Mouse (Mus musculus): ENCODE data around the gene Tfcp2.

DNA sequence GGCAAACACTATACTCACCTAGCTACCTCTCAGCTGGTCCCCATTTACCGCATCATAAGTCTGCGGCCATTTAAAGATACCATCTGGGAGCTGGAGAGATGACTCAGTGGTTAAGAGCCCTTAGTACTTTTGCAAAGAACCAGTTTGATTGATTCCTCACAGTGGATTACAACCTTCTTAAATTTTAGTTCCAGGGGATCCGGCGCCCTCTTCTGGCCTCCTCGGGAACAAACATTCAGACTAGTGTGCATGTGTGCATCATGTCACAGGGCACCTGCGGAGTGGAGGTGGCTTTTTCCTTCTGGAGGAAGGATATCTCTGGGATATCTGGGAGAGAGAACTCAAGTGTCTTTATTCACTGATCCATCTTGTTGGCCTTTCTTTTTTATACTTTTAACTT is 88.1 kb downstream of the Tfcp2 start:
- TF ChIP-seq CTCF (IDR thresholded peaks at IDR 0.05; ENCODE audit: low read depth) (peak; percentile 62), EP300 (IDR thresholded peaks at IDR 0.05; ENCODE audit: low read depth) (no peak)

Measured in heart, postnatal 0 days (tissue).